Mouse (Mus musculus): Measurements from ENCODE around the gene Sstr2. TPM values are rescaled to one million over a fixed set of nuclear protein-coding genes. Genes with fewer than 3 reads are reported as not detected.

Gene Sstr2
- total and polyA plus RNA-seq, 3 experiments: 0.77 to 0.82 TPM; not detected in 1

DNA sequence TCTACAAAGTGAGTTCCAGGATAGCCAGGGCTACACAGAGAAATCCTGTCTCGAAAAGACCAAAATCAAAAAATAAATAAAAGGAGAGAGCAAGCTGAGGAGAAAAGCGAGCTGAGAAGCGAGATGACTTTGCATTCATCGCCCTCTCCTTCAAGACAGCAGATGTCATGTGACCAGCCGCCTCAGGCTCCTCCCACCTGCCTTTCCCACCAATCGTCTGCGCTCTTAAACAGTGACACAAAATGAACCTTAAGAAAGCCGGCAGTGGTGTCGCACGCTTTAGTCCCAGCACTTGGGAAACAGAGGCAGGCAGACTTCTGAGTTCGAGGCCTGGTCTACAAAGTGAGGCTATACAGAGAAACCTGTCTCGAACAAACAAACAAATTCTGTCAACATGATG lies 11.6 kb upstream of the Sstr2 start:
- H3K36me3 ChIP-seq (ENCODE audit: control insufficient read depth in 1 of 2, insufficient read depth in 2 of 2, low read length in 2 of 2): no peaks in the 10 kb centered on the region
- no peaks in the 10 kb centered on the region for H3K4me1 ChIP-seq (ENCODE audit: control insufficient read depth in 1 of 2, insufficient read depth in 2 of 2, low read length in 2 of 2)
- no peak for DNase-seq (ENCODE audit: low read depth, low spot score)
- no peak overlapping the region for H3K27ac ChIP-seq (ENCODE audit: control insufficient read depth, low read depth, low read length)
- no peak overlapping the region for H3K4me3 ChIP-seq (ENCODE audit: control insufficient read depth in 1 of 2, insufficient read depth in 1 of 2, low read depth in 2 of 2, low read length in 2 of 2)
- H3K79me2 ChIP-seq (ENCODE audit: control insufficient read depth, insufficient read depth, low read length, poor library complexity): no peaks in the 10 kb centered on the region
- TF ChIP-seq POLR2A (IDR thresholded peaks at IDR 0.05; ENCODE audit: control insufficient read depth in 1 of 2, insufficient read depth in 1 of 2, low read depth in 1 of 2, low read length in 2 of 2, poor library complexity in 1 of 2): no peak
- no peak for TF ChIP-seq CHD2 (IDR thresholded peaks at IDR 0.05; ENCODE audit: low read length)
- no peak for TF ChIP-seq RCOR1 (IDR thresholded peaks at IDR 0.05; ENCODE audit: low read depth, low read length)
- no peak for TF ChIP-seq MAX (IDR thresholded peaks at IDR 0.05; ENCODE audit: low read length)
- H3K27me3 ChIP-seq (ENCODE audit: control insufficient read depth in 1 of 2, insufficient read depth in 2 of 2, low read length in 2 of 2): 0 out of 4 replicates have a peak, but pooled peaks cover 0 to 3% of the 10 kb centered on the region in 2 experiments
- no peak overlapping the region for H3K9ac ChIP-seq (ENCODE audit: control insufficient read depth, low read depth, low read length, poor library complexity, severe bottlenecking)
- no peaks in the 10 kb centered on the region for H3K9me3 ChIP-seq (replicated peaks; ENCODE audit: insufficient read depth, low read length)

DNA sequence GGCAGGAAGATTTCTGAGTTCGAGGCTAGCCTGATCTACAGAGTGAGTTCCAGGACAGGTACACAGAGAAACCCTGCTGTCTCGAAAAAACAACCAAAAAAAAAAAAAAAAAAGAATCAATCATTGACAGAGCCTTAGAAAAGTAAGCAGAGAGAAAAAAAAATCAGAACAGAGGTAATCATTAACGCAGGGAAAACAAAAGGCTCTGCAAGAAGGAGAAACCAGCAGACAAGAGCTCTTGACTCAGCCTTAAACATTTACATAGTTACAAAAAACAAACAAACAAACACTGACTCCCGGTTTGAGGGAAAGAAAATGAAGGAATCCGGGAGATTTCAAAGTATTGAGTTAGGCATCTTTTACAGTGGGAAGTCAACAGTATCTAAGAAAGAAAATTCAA lies 9.6 kb upstream of the Sstr2 start:
- H3K79me2 ChIP-seq (ENCODE audit: control insufficient read depth, insufficient read depth, low read length, poor library complexity): no peaks in the 10 kb centered on the region
- H3K4me3 ChIP-seq (ENCODE audit: control insufficient read depth in 1 of 2, insufficient read depth in 1 of 2, low read depth in 2 of 2, low read length in 2 of 2): no peak overlapping the region
- no peak for DNase-seq (ENCODE audit: low read depth, low spot score)
- H3K36me3 ChIP-seq (ENCODE audit: control insufficient read depth in 1 of 2, insufficient read depth in 2 of 2, low read length in 2 of 2): no peaks in the 10 kb centered on the region
- 0 out of 4 replicates have a peak, but pooled peaks cover 0 to 2% of the 10 kb centered on the region in 2 experiments for H3K27me3 ChIP-seq (ENCODE audit: control insufficient read depth in 1 of 2, insufficient read depth in 2 of 2, low read length in 2 of 2)
- no peaks in the 10 kb centered on the region for H3K9me3 ChIP-seq (replicated peaks; ENCODE audit: insufficient read depth, low read length)
- H3K9ac ChIP-seq (ENCODE audit: control insufficient read depth, low read depth, low read length, poor library complexity, severe bottlenecking): no peak overlapping the region
- no peak overlapping the region for H3K27ac ChIP-seq (ENCODE audit: control insufficient read depth, low read depth, low read length)
- TF ChIP-seq ZKSCAN1 (IDR thresholded peaks at IDR 0.05; ENCODE audit: low read depth, low read length) (no peak), ETS1 (IDR thresholded peaks at IDR 0.05; ENCODE audit: low read depth, low read length) (no peak), CHD2 (IDR thresholded peaks at IDR 0.05; ENCODE audit: low read length) (no peak), MXI1 (IDR thresholded peaks at IDR 0.05; ENCODE audit: low read depth, low read length) (no peak), MYB (IDR thresholded peaks at IDR 0.05; ENCODE audit: low read depth, low read length) (no peak)
- H3K4me1 ChIP-seq (ENCODE audit: control insufficient read depth in 1 of 2, insufficient read depth in 2 of 2, low read length in 2 of 2): no peaks in the 10 kb centered on the region

- no peak for DNase-seq (ENCODE audit: low read depth, low spot score)
- TF ChIP-seq MAZ (IDR thresholded peaks at IDR 0.05; ENCODE audit: low read depth, low read length): no peak
- no peak for TF ChIP-seq ZKSCAN1 (IDR thresholded peaks at IDR 0.05; ENCODE audit: low read depth, low read length)
- TF ChIP-seq GATA1 (IDR thresholded peaks at IDR 0.05; ENCODE audit: low read depth, low read length): no peak
- no peak for TF ChIP-seq EP300 (IDR thresholded peaks at IDR 0.05; ENCODE audit: low read depth in 1 of 2, low read length in 2 of 2)
- no peak for TF ChIP-seq ETS1 (IDR thresholded peaks at IDR 0.05; ENCODE audit: low read depth, low read length)
- TF ChIP-seq MEF2A (IDR thresholded peaks at IDR 0.05; ENCODE audit: extremely low read depth, insufficient replicate concordance, low read depth, low read length, poor library complexity, severe bottlenecking): no peak
- no peak for TF ChIP-seq TAL1 (IDR thresholded peaks at IDR 0.05; ENCODE audit: low read length)
- TF ChIP-seq GABPA (IDR thresholded peaks at IDR 0.05; ENCODE audit: low read depth, low read length): no peak
- Histone ChIP-seq H3K27ac (ENCODE audit: control insufficient read depth, low read depth, low read length) (no peak overlapping the region), H3K36me3 (ENCODE audit: control insufficient read depth in 1 of 2, insufficient read depth in 2 of 2, low read length in 2 of 2) (no peaks in the 10 kb centered on the region), H3K27me3 (ENCODE audit: control insufficient read depth in 1 of 2, insufficient read depth in 2 of 2, low read length in 2 of 2) (0 out of 4 replicates have a peak, but pooled peaks cover 0 to 2% of the 10 kb centered on the region in 2 experiments), H3K9me3 (replicated peaks; ENCODE audit: insufficient read depth, low read length) (no peaks in the 10 kb centered on the region), H3K4me1 (ENCODE audit: control insufficient read depth in 1 of 2, insufficient read depth in 2 of 2, low read length in 2 of 2) (no peaks in the 10 kb centered on the region), H3K79me2 (ENCODE audit: control insufficient read depth, insufficient read depth, low read length, poor library complexity) (no peaks in the 10 kb centered on the region), H3K9ac (ENCODE audit: control insufficient read depth, low read depth, low read length, poor library complexity, severe bottlenecking) (no peak overlapping the region), H3K4me3 (ENCODE audit: control insufficient read depth in 1 of 2, insufficient read depth in 1 of 2, low read depth in 2 of 2, low read length in 2 of 2) (no peak overlapping the region)
Observed at GRCm38 (mm10) chr11:113610266-113610665, 8.9 kb upstream of the Sstr2 start.

All from MEL (cell line).